Mouse (Mus musculus) cerebellum, adult 2 months (tissue): ENCODE measurements around the gene Erc2.

Experiments
- CTCF ChIP-seq: fragments of 200-500 bp; IDR thresholded peaks from 2 replicates; pipeline ENCODE4 v1.5.1; 2011; ENCODE audit warnings: low read depth, mild to moderate bottlenecking, control low read depth, low read length, moderate library complexity, borderline replicate concordance; ENCODE audit not compliant: insufficient read depth
- POLR2A ChIP-seq: fragments of 200-500 bp; IDR thresholded peaks from 2 replicates; pipeline ENCODE4 v1.6.1; 2011; ENCODE audit warnings: low read length, control low read depth, borderline replicate concordance; ENCODE audit not compliant: insufficient read depth

DNA sequence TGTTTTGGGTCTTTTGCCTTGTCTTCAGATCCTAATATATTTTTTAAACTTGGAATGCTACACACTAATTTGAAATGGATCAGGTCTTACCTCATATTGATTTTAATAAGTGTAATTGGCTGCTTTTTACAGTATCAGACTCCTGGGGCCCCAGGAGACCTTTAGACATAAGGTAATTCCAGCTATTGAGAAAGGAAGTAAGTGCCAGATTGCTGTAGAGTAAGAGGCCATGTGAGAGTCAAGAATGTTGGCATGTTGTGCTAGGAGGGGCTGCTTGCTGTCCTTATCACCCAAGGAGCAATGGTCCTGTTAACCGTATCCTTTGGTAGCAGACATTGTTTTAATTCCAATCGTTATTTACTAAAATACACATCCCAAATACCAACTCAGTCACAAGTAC, 163.3 kb downstream of the Erc2 start:
- no peak for TF ChIP-seq POLR2A
- no peak for TF ChIP-seq CTCF
